17 mouse cellular contexts compared by ENCODE assay signal in the genomic region with DNA sequence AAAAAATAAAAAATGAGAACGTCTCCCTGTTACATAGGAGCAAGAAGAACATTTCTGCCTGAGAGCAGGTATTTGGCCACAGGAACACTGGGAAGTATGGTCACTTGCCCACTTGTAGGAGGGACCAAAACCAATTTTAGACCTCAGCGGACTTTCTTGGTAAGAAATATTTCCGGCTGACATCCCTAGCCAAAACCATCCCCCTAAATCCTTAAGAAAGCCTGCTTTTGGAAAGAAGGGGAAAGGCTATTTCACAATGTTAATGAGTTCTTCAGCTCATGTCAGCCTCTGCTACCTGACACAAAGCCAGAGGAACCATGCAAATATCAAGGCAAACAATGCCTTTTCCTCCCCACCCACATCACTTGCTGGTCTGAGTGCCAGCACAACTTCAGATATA.
DNase-seq lines count a peak whose midpoint lies in the region; ATAC-seq and TF ChIP-seq lines count a peak whose summit lies in the region.
"Had no signal": no experiment of that assay in that cellular context is flagged by ENCODE, and none has a peak within 500 bp of the region (broad histone marks: within the 10 kb centered on the region; RNA-seq: fewer than 3 reads in every experiment).

No protein-coding gene starts in this region.

- H3K27me3 ChIP-seq in heart, embryonic 14.5 days (ENCODE audit: control insufficient read depth, insufficient read depth, low read length) = no peaks in the 10 kb centered on the region
- H3K27me3 ChIP-seq in lung, postnatal 0 days (replicated peaks; ENCODE audit: insufficient read depth, low read length) = no peaks in the 10 kb centered on the region
- no peaks in the 10 kb centered on the region for H3K27me3 ChIP-seq in stomach, embryonic 16.5 days (ENCODE audit: control insufficient read depth, insufficient read depth, low read length)
- H3K27me3 ChIP-seq: hindbrain, embryonic 15.5 days; limb, embryonic 13.5 days; neural tube, embryonic 15.5 days had no signal

- no peak for DNase-seq in gastrocnemius, adult 2 months
- no peak for DNase-seq in gastrocnemius, adult 8-10 months (ENCODE audit: low spot score in 2 of 2)
- no peak for DNase-seq in heart, adult 8-10 months (ENCODE audit: low spot score)
- DNase-seq in lung, postnatal 0 days (ENCODE audit: low spot score) = peak; percentile 74
- DNase-seq in lung, postnatal 10 days = no peak
- DNase-seq in retina, postnatal 1 day = no peak
- DNase-seq: kidney, postnatal 10 days; layer of hippocampus, adult 9-11 months; midbrain, embryonic 14.5 days; right cerebral cortex, postnatal 4 days had no signal

- H3K36me3 ChIP-seq in heart, embryonic 14.5 days (ENCODE audit: control insufficient read depth, insufficient read depth, low read length) = peaks cover 6% of the 10 kb centered on the region; the same call in 1 of the 2 replicates
- H3K36me3 ChIP-seq in lung, postnatal 0 days (ENCODE audit: insufficient read depth, low read length) = no peaks in the 10 kb centered on the region
- no peaks in the 10 kb centered on the region for H3K36me3 ChIP-seq in stomach, embryonic 16.5 days (ENCODE audit: control insufficient read depth, insufficient read depth, low read length)
- H3K36me3 ChIP-seq: neural tube, embryonic 15.5 days had no signal

- intact Hi-C loops in gastrocnemius, adult 2 months (cut with DNase I) = no loop called here

- H3K9ac ChIP-seq in heart, embryonic 14.5 days (ENCODE audit: low read length) = no peak overlapping the region
- no peak overlapping the region for H3K9ac ChIP-seq in lung, postnatal 0 days (replicated peaks; ENCODE audit: low read depth)
- H3K9ac ChIP-seq in stomach, embryonic 16.5 days (ENCODE audit: low read length) = no peak overlapping the region
- H3K9ac ChIP-seq: hindbrain, embryonic 15.5 days; limb, embryonic 13.5 days; liver, embryonic 14.5 days; neural tube, embryonic 15.5 days had no signal

- peaks cover 9 to 13% of the 10 kb centered on the region in 2 experiments for H3K4me1 ChIP-seq in heart, embryonic 14.5 days (ENCODE audit: control insufficient read depth in 2 of 2, insufficient read depth in 2 of 2, low read length in 2 of 2)
- H3K4me1 ChIP-seq in lung, postnatal 0 days (ENCODE audit: insufficient read depth, low read depth, low read length) = peaks cover 11% of the 10 kb centered on the region; the same call in 1 of the 2 replicates
- peaks cover 7% of the 10 kb centered on the region; the same call in 1 of the 2 replicates for H3K4me1 ChIP-seq in stomach, embryonic 16.5 days (ENCODE audit: control insufficient read depth, insufficient read depth, low read length)
- H3K4me1 ChIP-seq: hindbrain, embryonic 15.5 days had no signal

- peak overlapping the region; percentile 78 for H3K27ac ChIP-seq in gastrocnemius, adult 2 months
- peak overlapping the region; percentile 62 to 67; a peak in 2 of 4 replicates for H3K27ac ChIP-seq in heart, embryonic 14.5 days (replicated peaks in 1 of 2; ENCODE audit: control insufficient read depth in 1 of 2, insufficient read depth in 1 of 2, low read depth in 2 of 2, low read length in 2 of 2)
- peak overlapping the region; percentile 62 for H3K27ac ChIP-seq in lung, postnatal 0 days (ENCODE audit: low read length)
- peak overlapping the region; percentile 75 for H3K27ac ChIP-seq in stomach, embryonic 16.5 days (ENCODE audit: low read length)
- H3K27ac ChIP-seq: hindbrain, embryonic 15.5 days; limb, embryonic 13.5 days; liver, embryonic 14.5 days; neural tube, embryonic 15.5 days had no signal

- H3K9me3 ChIP-seq in heart, embryonic 14.5 days (ENCODE audit: control insufficient read depth, low read length) = no peaks in the 10 kb centered on the region
- H3K9me3 ChIP-seq in lung, postnatal 0 days (ENCODE audit: low read length) = no peaks in the 10 kb centered on the region
- H3K9me3 ChIP-seq in stomach, embryonic 16.5 days (replicated peaks; ENCODE audit: control insufficient read depth, low read length) = no peaks in the 10 kb centered on the region
- H3K9me3 ChIP-seq: hindbrain, embryonic 15.5 days; limb, embryonic 13.5 days; neural tube, embryonic 15.5 days had no signal

- ATAC-seq in heart, embryonic 14.5 days (ENCODE audit: insufficient number of reproducible peaks, insufficient read depth, low FRiP score, low read depth) = no peak
- peak; percentile 47 for ATAC-seq in lung, postnatal 0 days
- peak; percentile 25; the same call in 1 of the 2 replicates for ATAC-seq in stomach, embryonic 16.5 days (ENCODE audit: insufficient read depth, low FRiP score)

- TF ChIP-seq CTCF in gastrocnemius, adult 2 months (IDR thresholded peaks at IDR 0.05) = no peak
- no peak for TF ChIP-seq CTCF in lung, postnatal 0 days (IDR thresholded peaks at IDR 0.05)

- WGBS in heart, embryonic 14.5 days = 66% methylated on average over 3 of the region's 3 CpGs
- 32% methylated on average over 3 of the region's 3 CpGs for WGBS in lung, postnatal 0 days
- WGBS in stomach, embryonic 16.5 days = 43% methylated on average over 3 of the region's 3 CpGs

- no peak overlapping the region for H3K4me2 ChIP-seq in heart, embryonic 14.5 days (ENCODE audit: low read length)
- 0 out of 2 replicates have a peak overlapping the region, but pooled peaks have one; percentile 5 for H3K4me2 ChIP-seq in lung, postnatal 0 days (replicated peaks; ENCODE audit: low read depth, low read length)
- H3K4me2 ChIP-seq in stomach, embryonic 16.5 days (ENCODE audit: low read depth, low read length) = no peak overlapping the region
- H3K4me2 ChIP-seq: hindbrain, embryonic 15.5 days; limb, embryonic 13.5 days; neural tube, embryonic 15.5 days had no signal

- no peak overlapping the region for H3K4me3 ChIP-seq in gastrocnemius, adult 2 months
- H3K4me3 ChIP-seq in heart, embryonic 14.5 days (ENCODE audit: control insufficient read depth in 1 of 2, insufficient read depth in 1 of 2, low read depth in 1 of 2, low read length in 2 of 2) = no peak overlapping the region
- no peak overlapping the region for H3K4me3 ChIP-seq in lung, postnatal 0 days (ENCODE audit: low read depth, low read length)
- no peak overlapping the region for H3K4me3 ChIP-seq in stomach, embryonic 16.5 days (replicated peaks; ENCODE audit: low read length)
- H3K4me3 ChIP-seq: hindbrain, embryonic 15.5 days; limb, embryonic 13.5 days; myocyte; neural tube, embryonic 15.5 days had no signal

- no peak; the same call in 1 of the 2 replicates for TF ChIP-seq EP300 in lung, postnatal 0 days (IDR thresholded peaks at IDR 0.05)
